ENCODE assay signal across 8 mouse cellular contexts in genomic region chr1:150099374-150099773, GRCm38 (mm10). TPM values are rescaled to one million over a fixed set of nuclear protein-coding genes. Genes with fewer than 3 reads are reported as not detected.
DNase-seq lines count a peak whose midpoint lies in the region; ATAC-seq lines count a peak whose summit lies in the region.

No protein-coding gene starts in this region.

- no peaks in the 10 kb centered on the region for H3K9me3 ChIP-seq in heart, embryonic 15.5 days (replicated peaks)
- no peaks in the 10 kb centered on the region for H3K9me3 ChIP-seq in hindbrain, embryonic 13.5 days
- H3K9me3 ChIP-seq in midbrain, embryonic 13.5 days: no peaks in the 10 kb centered on the region

- no peaks in the 10 kb centered on the region for H3K27me3 ChIP-seq in heart, embryonic 15.5 days
- H3K27me3 ChIP-seq in hindbrain, embryonic 13.5 days: no peaks in the 10 kb centered on the region; the same call in 1 of the 2 replicates
- no peaks in the 10 kb centered on the region; the same call in 1 of the 2 replicates for H3K27me3 ChIP-seq in midbrain, embryonic 13.5 days

- no peak for ATAC-seq in heart, embryonic 15.5 days (replicated peaks; ENCODE audit: insufficient number of reproducible peaks, insufficient read depth, low FRiP score, low read depth)
- ATAC-seq in hindbrain, embryonic 13.5 days (ENCODE audit: low FRiP score): peak; percentile 76
- ATAC-seq in midbrain, embryonic 13.5 days: peak; percentile 73

- WGBS in heart, embryonic 15.5 days: 3% methylated on average over 9 of the region's 9 CpGs
- 1% methylated on average over 9 of the region's 9 CpGs for WGBS in hindbrain, embryonic 13.5 days
- under 1% methylated on average over 9 of the region's 9 CpGs for WGBS in midbrain, embryonic 13.5 days

- peak overlapping the region; percentile 50 for H3K4me3 ChIP-seq in heart, embryonic 15.5 days
- H3K4me3 ChIP-seq in hindbrain, embryonic 13.5 days: peak overlapping the region; percentile 51
- H3K4me3 ChIP-seq in midbrain, embryonic 13.5 days (replicated peaks): peak overlapping the region; percentile 50

- H3K27ac ChIP-seq in heart, embryonic 15.5 days: no peak overlapping the region
- H3K27ac ChIP-seq in hindbrain, embryonic 13.5 days: no peak overlapping the region
- no peak overlapping the region for H3K27ac ChIP-seq in midbrain, embryonic 13.5 days

- intact Hi-C loops in heart, postnatal 25 days (cut with DNase I): no loop called here

- peak overlapping the region; percentile 81 for H3K4me2 ChIP-seq in heart, embryonic 15.5 days
- peak overlapping the region; percentile 96 for H3K4me2 ChIP-seq in hindbrain, embryonic 13.5 days
- H3K4me2 ChIP-seq in midbrain, embryonic 13.5 days (replicated peaks): peak overlapping the region; percentile 94

- no peak for DNase-seq in heart, postnatal 25 days (ENCODE audit: low spot score)
- DNase-seq in ZHBTc4 (ENCODE audit: low read depth, low spot score): peak; percentile 33
- DNase-seq in MN1 (ENCODE audit: low spot score): no peak
- no peak for DNase-seq in yolk sac, embryonic 10.5 days (ENCODE audit: low spot score)
- DNase-seq in gastrocnemius, postnatal 4 days (ENCODE audit: low spot score in 2 of 2): no peak

- H3K4me1 ChIP-seq in heart, embryonic 15.5 days (replicated peaks): peaks cover 10% of the 10 kb centered on the region
- H3K4me1 ChIP-seq in hindbrain, embryonic 13.5 days (replicated peaks): peaks cover 11% of the 10 kb centered on the region
- peaks cover 9% of the 10 kb centered on the region; the same call in 1 of the 2 replicates for H3K4me1 ChIP-seq in midbrain, embryonic 13.5 days (replicated peaks)

- H3K36me3 ChIP-seq in heart, embryonic 15.5 days: no peaks in the 10 kb centered on the region
- no peaks in the 10 kb centered on the region for H3K36me3 ChIP-seq in hindbrain, embryonic 13.5 days
- H3K36me3 ChIP-seq in midbrain, embryonic 13.5 days: no peaks in the 10 kb centered on the region

- peak overlapping the region; percentile 41; the same call in 1 of the 2 replicates for H3K9ac ChIP-seq in heart, embryonic 15.5 days
- H3K9ac ChIP-seq in hindbrain, embryonic 13.5 days: peak overlapping the region; percentile 72
- H3K9ac ChIP-seq in midbrain, embryonic 13.5 days (replicated peaks): peak overlapping the region; percentile 61

RNA-seq across cellular contexts. Expression of gene Ptgs2, which starts 0.5 kb away (rescaled TPM):
- polyA plus RNA-seq in heart, embryonic 15.5 days (2015; fragmentation: Nextera tagmentation; extraction: Ambion mirVana): 0.09 and 0.10 TPM in 2 replicates
- total RNA-seq in heart, postnatal 25 days (2021): under 1 TPM; 0.61 to 0.99 TPM
- 0.05 TPM in 1 of 2 replicates, not detected in the other for polyA plus RNA-seq in hindbrain, embryonic 13.5 days (2015; fragmentation: Nextera tagmentation; extraction: Ambion mirVana)
- polyA plus RNA-seq in midbrain, embryonic 13.5 days (2015; fragmentation: Nextera tagmentation; extraction: Ambion mirVana): not detected in 2 replicates
- total RNA-seq in gastrocnemius, postnatal 4 days (2021): 1 to 10 TPM in 1 of 2 experiments, under 1 TPM in 1; 0.34 to 1.4 TPM
